Mouse (Mus musculus): ENCODE measurements around the gene Dock8.

Gene Dock8

GRCm38 (mm10) chr19:24999201-24999886 lies at the start of gene Dock8:
Gene Dock8, plus strand, starts transcription at chr19:24999534.
- WGBS: under 1% methylated on average over 109 of the region's 109 CpGs

- WGBS: 33% methylated on average over 3 of the region's 3 CpGs
These were observed 40.8 kb upstream of the Dock8 start for GRCm38 (mm10) chr19:24958531-24958930.

GRCm38 (mm10) chr19:24961172-24961962 lies 38.0 kb upstream of the Dock8 start, which contains the start of gene Cbwd1:
Gene Cbwd1, minus strand, starts transcription at chr19:24961610.
- under 1% methylated on average over 36 of the region's 36 CpGs for WGBS

GRCm38 (mm10) chr19:24966203-24966602 lies 33.1 kb upstream of the Dock8 start:
- WGBS: 73% methylated on average over 2 of the region's 2 CpGs

GRCm38 (mm10) chr19:24966941-24967340 lies 32.4 kb upstream of the Dock8 start:
- WGBS: 90% methylated on average over 2 of the region's 2 CpGs

- WGBS: 74% methylated on average over 7 of the region's 7 CpGs
These were observed 28.0 kb upstream of the Dock8 start for GRCm38 (mm10) chr19:24971307-24971706.

GRCm38 (mm10) chr19:24972701-24973390 lies 26.5 kb upstream of the Dock8 start:
- 85% methylated on average over 3 of the region's 3 CpGs for WGBS

GRCm38 (mm10) chr19:24977991-24978390 lies 21.3 kb upstream of the Dock8 start:
- WGBS: 82% methylated on average over 11 of the region's 11 CpGs

- WGBS: 92% methylated on average over 10 of the region's 10 CpGs
These were observed 20.2 kb upstream of the Dock8 start for GRCm38 (mm10) chr19:24978852-24979842.

GRCm38 (mm10) chr19:24981294-24981693 lies 18.0 kb upstream of the Dock8 start:
- 38% methylated on average over 8 of the region's 8 CpGs for WGBS

GRCm38 (mm10) chr19:24983050-24983449 lies 16.3 kb upstream of the Dock8 start:
- WGBS: 89% methylated on average over 4 of the region's 4 CpGs

- WGBS: 85% methylated on average over 7 of the region's 7 CpGs
These were observed 15.4 kb upstream of the Dock8 start for GRCm38 (mm10) chr19:24983857-24984498.

GRCm38 (mm10) chr19:24985045-24985444 lies 14.3 kb upstream of the Dock8 start:
- WGBS: 83% methylated on average over 2 of the region's 2 CpGs

- WGBS: 68% methylated on average over 4 of the region's 4 CpGs
These were observed 12.0 kb upstream of the Dock8 start for GRCm38 (mm10) chr19:24987355-24987754.

GRCm38 (mm10) chr19:24988831-24989230 lies 10.5 kb upstream of the Dock8 start:
- 56% methylated on average over 5 of the region's 5 CpGs for WGBS

GRCm38 (mm10) chr19:24990138-24990822 lies 9.1 kb upstream of the Dock8 start:
- 83% methylated on average over 7 of the region's 7 CpGs for WGBS

GRCm38 (mm10) chr19:24993526-24993925 lies 5.8 kb upstream of the Dock8 start:
- 79% methylated on average over 6 of the region's 6 CpGs for WGBS

- WGBS: 51% methylated on average over 8 of the region's 8 CpGs
These were observed 4.4 kb upstream of the Dock8 start for GRCm38 (mm10) chr19:24994900-24995299.

- WGBS: 81% methylated on average over 12 of the region's 12 CpGs
These were observed 2.3 kb upstream of the Dock8 start for GRCm38 (mm10) chr19:24996815-24997704.
